Mouse (Mus musculus) MEL (cell line): ENCODE data around the gene Gm20388. TPM values are rescaled to one million over a fixed set of nuclear protein-coding genes. Genes with fewer than 3 reads are reported as not detected.

Experiments used
- DNase-seq: peaks from one replicate; pipeline ENCODE4 v3.0.0; 2011; ENCODE audit warnings: low read depth, low spot score
- H3K27ac ChIP-seq: 2 replicates; pipeline ENCODE4 v1.5.1; 2012; ENCODE audit warnings: low read depth, mild to moderate bottlenecking, control low read depth, low read length, moderate library complexity; ENCODE audit not compliant: control insufficient read depth
- H3K27me3 ChIP-seq, 2 experiments: fragments of 150-350 bp in 1 of 2; sonication (generic) in 1 of 2; 2 replicates each; pipeline ENCODE4 v1.6.1; 2012; ENCODE audit warnings: low read length in 2 of 2, mild to moderate bottlenecking in 2 of 2, improper control_type of control experiment in 1 of 2, moderate library complexity in 1 of 2; ENCODE audit not compliant: insufficient read depth in 2 of 2, control insufficient read depth in 1 of 2
- H3K36me3 ChIP-seq, 2 experiments: 2 replicates each; pipeline ENCODE4 v1.6.1; 2012 to 2014; ENCODE audit warnings: low read length in 2 of 2, improper control_type of control experiment in 1 of 2, inconsistent platforms in 1 of 2, mild to moderate bottlenecking in 1 of 2; ENCODE audit not compliant: insufficient read depth in 2 of 2, control insufficient read depth in 1 of 2
- H3K4me1 ChIP-seq, 2 experiments: fragments of 150-350 bp in 1 of 2; sonication (generic) in 1 of 2; 2 replicates each; pipeline ENCODE4 v1.6.1; 2012; ENCODE audit warnings: low read length in 2 of 2, improper control_type of control experiment in 1 of 2, mild to moderate bottlenecking in 1 of 2; ENCODE audit not compliant: insufficient read depth in 2 of 2, control insufficient read depth in 1 of 2
- H3K4me3 ChIP-seq, 2 experiments: fragments of 150-350 bp in 1 of 2; sonication (generic) in 1 of 2; 2 replicates each; pipeline ENCODE4 v1.5.1; 2012; ENCODE audit warnings: low read depth in 2 of 2, low read length in 2 of 2, mild to moderate bottlenecking in 2 of 2, moderate library complexity in 2 of 2, control low read depth in 1 of 2, improper control_type of control experiment in 1 of 2; ENCODE audit not compliant: control insufficient read depth in 1 of 2, insufficient read depth in 1 of 2
- H3K79me2 ChIP-seq: 2 replicates; pipeline ENCODE4 v1.6.1; 2012; ENCODE audit warnings: mild to moderate bottlenecking, low read length, moderate library complexity; ENCODE audit not compliant: control insufficient read depth, poor library complexity, insufficient read depth
- H3K9ac ChIP-seq: 2 replicates; pipeline ENCODE4 v1.6.1; 2012; ENCODE audit warnings: low read depth, mild to moderate bottlenecking, control low read depth, low read length, moderate library complexity; ENCODE audit not compliant: control insufficient read depth, poor library complexity, severe bottlenecking
- H3K9me3 ChIP-seq: fragments of 150-350 bp; sonication (generic); replicated peaks from 2 replicates; pipeline ENCODE4 v1.6.1; 2012; ENCODE audit warnings: mild to moderate bottlenecking, low read length, improper control_type of control experiment, moderate library complexity; ENCODE audit not compliant: insufficient read depth
- BHLHE40 ChIP-seq: IDR thresholded peaks from 2 replicates; pipeline ENCODE4 v1.6.1; 2012; ENCODE audit warnings: low read depth, mild to moderate bottlenecking, inconsistent platforms, low read length, improper control_type of control experiment, borderline replicate concordance
- CHD2 ChIP-seq: IDR thresholded peaks from 2 replicates; pipeline ENCODE4 v1.6.1; 2011; ENCODE audit warnings: low read length, improper control_type of control experiment
- CTCF ChIP-seq, 3 experiments: IDR thresholded peaks in 2 of 3; conservative IDR thresholded peaks in 1 of 3; 2 replicates each; pipeline ENCODE4 v1.5.1; 2011 to 2012; ENCODE audit warnings: low read length in 3 of 3, low read depth in 2 of 3, mild to moderate bottlenecking in 2 of 3, improper control_type of control experiment in 1 of 3, inconsistent platforms in 1 of 3, mixed read lengths in 1 of 3, moderate library complexity in 1 of 3; ENCODE audit not compliant: control insufficient read depth in 1 of 3, insufficient read depth in 1 of 3, poor library complexity in 1 of 3, severe bottlenecking in 1 of 3
- ELF1 ChIP-seq: IDR thresholded peaks from 2 replicates; pipeline ENCODE4 v1.6.1; 2014; ENCODE audit warnings: low read depth, mild to moderate bottlenecking, inconsistent platforms, low read length, improper control_type of control experiment, moderate library complexity
- EP300 ChIP-seq, 2 experiments: IDR thresholded peaks; 2 replicates each; pipeline ENCODE4 v1.6.1; 2011; ENCODE audit warnings: improper control_type of control experiment in 2 of 2, low read length in 2 of 2, low read depth in 1 of 2, mild to moderate bottlenecking in 1 of 2
- ETS1 ChIP-seq: IDR thresholded peaks from 2 replicates; pipeline ENCODE4 v1.6.1; 2012; ENCODE audit warnings: low read depth, mild to moderate bottlenecking, inconsistent platforms, low read length, improper control_type of control experiment, moderate library complexity
- GABPA ChIP-seq: IDR thresholded peaks from 2 replicates; pipeline ENCODE4 v1.6.1; 2012; ENCODE audit warnings: low read depth, mild to moderate bottlenecking, inconsistent platforms, low read length, improper control_type of control experiment, moderate library complexity
- GATA1 ChIP-seq: IDR thresholded peaks from 2 replicates; pipeline ENCODE4 v1.6.1; 2011; ENCODE audit warnings: low read depth, low read length, improper control_type of control experiment
- HCFC1 ChIP-seq: IDR thresholded peaks from 2 replicates; pipeline ENCODE4 v1.6.1; 2012; ENCODE audit warnings: low read depth, mild to moderate bottlenecking, inconsistent platforms, low read length, improper control_type of control experiment, moderate library complexity
- MAZ ChIP-seq: IDR thresholded peaks from 2 replicates; pipeline ENCODE4 v1.6.1; 2012; ENCODE audit warnings: low read depth, mild to moderate bottlenecking, inconsistent platforms, low read length, improper control_type of control experiment
- MYC ChIP-seq: IDR thresholded peaks from 2 replicates; pipeline ENCODE4 v1.6.1; 2011; ENCODE audit warnings: low read depth, mild to moderate bottlenecking, low read length, improper control_type of control experiment, moderate library complexity
- POLR2A ChIP-seq, 2 experiments: IDR thresholded peaks; 2 replicates each; pipeline ENCODE4 v1.6.1; 2011 to 2012; ENCODE audit warnings: low read length in 2 of 2, mild to moderate bottlenecking in 2 of 2, control low read depth in 1 of 2, improper control_type of control experiment in 1 of 2, low read depth in 1 of 2, moderate library complexity in 1 of 2; ENCODE audit not compliant: control insufficient read depth in 1 of 2, insufficient read depth in 1 of 2, poor library complexity in 1 of 2
- POLR2AphosphoS2 ChIP-seq: IDR thresholded peaks from 2 replicates; pipeline ENCODE4 v1.6.1; 2011; ENCODE audit warnings: low read length, improper control_type of control experiment
- POLR2AphosphoS5 ChIP-seq: IDR thresholded peaks from 2 replicates; pipeline ENCODE4 v1.6.1; 2012; ENCODE audit warnings: low read depth, borderline replicate concordance, mild to moderate bottlenecking, inconsistent platforms, low read length, moderate library complexity, mixed read lengths
- RAD21 ChIP-seq: IDR thresholded peaks from 2 replicates; pipeline ENCODE4 v1.6.1; 2011; ENCODE audit warnings: mild to moderate bottlenecking, low read depth, low read length, improper control_type of control experiment
- SMC3 ChIP-seq: IDR thresholded peaks from 2 replicates; pipeline ENCODE4 v1.6.1; 2011; ENCODE audit warnings: low read depth, low read length, improper control_type of control experiment
- USF1 ChIP-seq: IDR thresholded peaks from 2 replicates; pipeline ENCODE4 v1.6.1; 2014; ENCODE audit warnings: low read depth, mild to moderate bottlenecking, inconsistent platforms, low read length, improper control_type of control experiment, moderate library complexity
- USF2 ChIP-seq, 2 experiments: IDR thresholded peaks; 2 replicates each; pipeline ENCODE4 v1.6.1; 2011 to 2012; ENCODE audit warnings: improper control_type of control experiment in 2 of 2, low read length in 2 of 2, borderline replicate concordance in 1 of 2, inconsistent platforms in 1 of 2, low read depth in 1 of 2, mild to moderate bottlenecking in 1 of 2; ENCODE audit not compliant: insufficient read depth in 1 of 2
- ZC3H11A ChIP-seq: IDR thresholded peaks from 2 replicates; pipeline ENCODE4 v1.6.1; 2012; ENCODE audit warnings: low read depth, mild to moderate bottlenecking, inconsistent platforms, low read length, improper control_type of control experiment
- ZKSCAN1 ChIP-seq: IDR thresholded peaks from 2 replicates; pipeline ENCODE4 v1.6.1; 2012; ENCODE audit warnings: low read depth, mild to moderate bottlenecking, inconsistent platforms, low read length, improper control_type of control experiment, moderate library complexity
- ZMIZ1 ChIP-seq: IDR thresholded peaks from 2 replicates; pipeline ENCODE4 v1.6.1; 2012; ENCODE audit warnings: low read depth, mild to moderate bottlenecking, inconsistent platforms, low read length, improper control_type of control experiment, moderate library complexity
- ZNF384 ChIP-seq: IDR thresholded peaks from 2 replicates; pipeline ENCODE4 v1.6.1; 2012; ENCODE audit warnings: low read depth, mild to moderate bottlenecking, inconsistent platforms, low read length, improper control_type of control experiment
- polyA plus RNA-seq, 2 experiments: library from polyadenylated mRNA; stranded (reverse) in 1 of 2; unstranded in 1 of 2; fragments of >175 nt in 1 of 2; fragments of >200 nt in 1 of 2; gene quantifications; 2 replicates each; pipeline versions ENCODE4 v1.2.1 to v1.2.4; 2012; ENCODE audit warnings: low replicate concordance in 2 of 2, low read depth in 1 of 2; ENCODE audit not compliant: insufficient read length in 2 of 2, insufficient read depth in 1 of 2, missing spikeins in 1 of 2
- total RNA-seq: library from RNA; depleted of rRNA; stranded (reverse); fragments of 300-350 nt; gene quantifications from 2 replicates; pipeline ENCODE4 v1.2.3, GENCODE M21; 2012

Gene Gm20388
- total and polyA plus RNA-seq, 3 experiments: 11.1 to 17.8 TPM; not detected in 1

DNA sequence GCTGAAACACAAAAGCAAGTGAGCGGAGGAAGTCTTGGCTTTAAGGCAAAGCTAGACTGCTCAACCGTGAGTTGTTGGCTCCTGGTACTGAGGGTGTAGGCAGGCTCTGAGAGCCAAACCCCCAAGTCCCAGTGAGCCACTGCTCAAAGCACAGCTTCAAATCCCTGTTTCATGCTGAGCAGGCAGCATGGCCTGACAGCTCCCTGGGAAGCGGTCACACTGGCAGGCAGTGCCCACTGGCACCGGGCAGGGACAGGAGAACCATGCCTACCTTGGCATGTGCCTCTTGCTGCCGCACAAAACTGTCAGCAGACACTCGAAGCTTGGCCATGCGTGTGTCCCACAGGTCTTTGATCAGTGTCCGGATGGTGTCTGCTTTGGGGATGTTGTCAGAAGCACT is 671.2 kb downstream of the Gm20388 start:
- H3K27me3 ChIP-seq: no peaks in the 10 kb centered on the region
- peaks cover 0 to 9% of the 10 kb centered on the region in 2 experiments; a peak in 2 of 4 replicates for H3K36me3 ChIP-seq
- no peak for TF ChIP-seq USF2 (IDR thresholded peaks at IDR 0.05; ENCODE audit: borderline replicate concordance in 1 of 2, insufficient read depth in 1 of 2, low read depth in 1 of 2, low read length in 2 of 2)
- 0 out of 2 replicates have a peak, but pooled peaks have one; percentile 28 for TF ChIP-seq POLR2AphosphoS5
- TF ChIP-seq, all 39 proteins: peak for 1
- Histone ChIP-seq H3K4me3 (no peak overlapping the region), H3K9ac (no peak overlapping the region), H3K27ac (no peak overlapping the region), H3K79me2 (peaks cover 2% of the 10 kb centered on the region; the same call in 1 of the 2 replicates), H3K4me1 (no peaks in the 10 kb centered on the region), H3K9me3 (no peaks in the 10 kb centered on the region)
- no peak for DNase-seq

GRCm38 (mm10) chr8:120585521-120585920 is 674.9 kb downstream of the Gm20388 start:
- no peak for DNase-seq
- Histone ChIP-seq H3K9ac (no peak overlapping the region), H3K36me3 (peaks cover 0 to 6% of the 10 kb centered on the region in 2 experiments; a peak in 1 of 4 replicates), H3K27me3 (no peaks in the 10 kb centered on the region), H3K4me1 (peaks cover 3 to 10% of the 10 kb centered on the region in 2 experiments; a peak in 3 of 4 replicates), H3K79me2 (peaks cover 10% of the 10 kb centered on the region), H3K27ac (no peak overlapping the region), H3K9me3 (no peaks in the 10 kb centered on the region), H3K4me3 (no peak overlapping the region)
- TF ChIP-seq ETS1 (no peak), GABPA (no peak), RAD21 (no peak)

DNA sequence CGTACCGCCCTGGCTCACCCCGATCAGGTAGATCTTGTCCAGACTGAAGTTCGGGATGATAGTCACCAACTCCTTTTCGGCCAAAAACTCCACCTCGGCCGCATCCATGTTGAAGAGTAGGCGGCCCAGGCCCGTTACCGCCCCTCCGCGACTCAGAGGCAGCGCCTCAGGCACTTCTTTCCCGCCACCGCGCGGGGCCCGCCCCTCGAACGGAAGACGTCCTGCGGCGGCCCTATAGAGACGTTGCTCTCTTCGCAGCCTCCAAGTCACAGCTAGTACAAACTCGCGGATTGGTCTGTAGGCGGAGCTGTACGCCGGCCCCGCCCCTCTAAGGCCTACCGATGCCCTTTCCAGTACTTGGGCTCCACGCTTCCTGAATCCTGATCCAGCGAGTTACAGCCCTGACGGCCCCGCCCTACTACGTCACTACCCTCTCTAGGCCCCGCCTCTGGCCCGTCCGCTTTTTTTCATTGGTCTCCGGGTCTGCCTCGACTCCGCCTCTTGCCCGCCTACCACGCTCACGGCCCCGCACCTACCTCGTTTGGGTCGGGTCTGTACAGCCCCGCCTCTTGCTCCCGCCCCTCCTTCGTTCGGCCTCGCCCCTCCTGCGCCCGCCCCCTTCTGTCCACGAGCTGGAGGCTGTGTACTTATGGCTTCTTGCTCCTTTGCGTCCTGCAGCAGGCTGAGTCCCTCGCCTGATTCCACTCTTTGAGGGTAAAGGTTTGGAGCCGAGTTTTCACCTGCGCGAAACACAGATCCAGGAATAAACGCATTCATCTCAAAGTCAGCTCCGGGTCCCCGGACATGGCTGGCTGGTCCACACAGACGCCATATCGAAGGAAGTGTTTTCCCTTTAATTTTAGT is 678.5 kb downstream of the Gm20388 start, which contains the start of gene Gins2:
TSS of gene Gins2 (minus strand) at position 397 of the 864 bp plus-strand sequence.
- peak within 1 kb of the TSS; percentile 89 to 90 for H3K4me3 ChIP-seq
- H3K27me3 ChIP-seq: no peaks in the 10 kb centered on the region
- peak; percentile 99 for DNase-seq
- peaks cover 3 to 10% of the 10 kb centered on the region in 2 experiments; a peak in 3 of 4 replicates for H3K4me1 ChIP-seq
- peaks cover 10% of the 10 kb centered on the region for H3K79me2 ChIP-seq
- peak within 1 kb of the TSS; percentile 32 for H3K27ac ChIP-seq
- peaks cover 0 to 6% of the 10 kb centered on the region in 2 experiments; a peak in 1 of 4 replicates for H3K36me3 ChIP-seq
- H3K9ac ChIP-seq: peak within 1 kb of the TSS; percentile 91
- no peaks in the 10 kb centered on the region for H3K9me3 ChIP-seq
- TF ChIP-seq MAZ: peak; percentile 65; the same call in 1 of the 2 replicates
- no peak; the same call in none of the 2 replicates for TF ChIP-seq ZMIZ1
- TF ChIP-seq MYC: peak; percentile 49; the same call in 1 of the 2 replicates
- TF ChIP-seq ZC3H11A: no peak
- TF ChIP-seq ZKSCAN1: no peak
- 0 out of 2 replicates have a peak, but pooled peaks have one; percentile 34 for TF ChIP-seq USF1
- TF ChIP-seq CTCF (IDR thresholded peaks at IDR 0.05 in 2 of 3, conservative IDR thresholded peaks at IDR 0.05 in 1 of 3; ENCODE audit: control insufficient read depth in 1 of 3, insufficient read depth in 1 of 3, low read depth in 2 of 3, low read length in 3 of 3, poor library complexity in 1 of 3, severe bottlenecking in 1 of 3): no peak
- no peak for TF ChIP-seq GATA1
- TF ChIP-seq POLR2AphosphoS2: no peak; the same call in 1 of the 2 replicates
- no peak for TF ChIP-seq POLR2AphosphoS5
- TF ChIP-seq ZNF384: 0 out of 2 replicates have a peak, but pooled peaks have one; percentile 38
- no peak for TF ChIP-seq SMC3
- no peak for TF ChIP-seq EP300 (IDR thresholded peaks at IDR 0.05; ENCODE audit: low read depth in 1 of 2, low read length in 2 of 2)
- peak; percentile 89 for TF ChIP-seq HCFC1
- 0 out of 2 replicates have a peak, but pooled peaks have one; percentile 36 for TF ChIP-seq CHD2
- TF ChIP-seq ELF1: peak; percentile 94
- TF ChIP-seq RAD21: no peak
- TF ChIP-seq BHLHE40: no peak
- peak; percentile 58 to 62; a peak in 3 of 4 replicates for TF ChIP-seq POLR2A (IDR thresholded peaks at IDR 0.05; ENCODE audit: control insufficient read depth in 1 of 2, insufficient read depth in 1 of 2, low read depth in 1 of 2, low read length in 2 of 2, poor library complexity in 1 of 2)
